Mouse (Mus musculus) testis, postnatal 14 days (tissue): ENCODE data around the gene Nell2.

Experiments
- DNase-seq: peaks from one replicate; pipeline ENCODE4 v3.0.0; 2021; ENCODE audit warnings: low spot score

The Nell2 gene

GRCm38 (mm10) chr15:95334323-95335296 lies 193.7 kb downstream of the Nell2 start:
- DNase-seq, result no peak

- DNase-seq, result no peak
Measured at GRCm38 (mm10) chr15:95333229-95333628, 195.1 kb downstream of the Nell2 start.

- no peak for DNase-seq
Measured at GRCm38 (mm10) chr15:95330926-95331325, 197.4 kb downstream of the Nell2 start.

GRCm38 (mm10) chr15:95322744-95323143 lies 205.6 kb downstream of the Nell2 start:
- DNase-seq, result no peak

- no peak for DNase-seq
Measured at GRCm38 (mm10) chr15:95316626-95317025, 211.7 kb downstream of the Nell2 start.

GRCm38 (mm10) chr15:95314808-95315145 lies 213.6 kb downstream of the Nell2 start:
- no peak for DNase-seq

- no peak for DNase-seq
Measured at GRCm38 (mm10) chr15:95314121-95314807, 214.1 kb downstream of the Nell2 start.

- DNase-seq, result no peak
Measured at GRCm38 (mm10) chr15:95313286-95313685, 215.1 kb downstream of the Nell2 start.

GRCm38 (mm10) chr15:95304102-95304501 lies 224.3 kb downstream of the Nell2 start:
- DNase-seq, result no peak

GRCm38 (mm10) chr15:95296561-95296960 lies 231.8 kb downstream of the Nell2 start:
- DNase-seq, result no peak

- DNase-seq, result no peak
Measured at GRCm38 (mm10) chr15:95289047-95289446, 239.3 kb downstream of the Nell2 start.

- DNase-seq, result no peak
Measured at GRCm38 (mm10) chr15:95285199-95285598, 243.2 kb downstream of the Nell2 start.

- DNase-seq, result no peak
Measured at GRCm38 (mm10) chr15:95280986-95281385, 247.4 kb downstream of the Nell2 start.

GRCm38 (mm10) chr15:95278001-95278400 lies 250.4 kb downstream of the Nell2 start:
- no peak for DNase-seq

- DNase-seq, result no peak
Measured at GRCm38 (mm10) chr15:95276556-95276955, 251.8 kb downstream of the Nell2 start.

GRCm38 (mm10) chr15:95275553-95275952 lies 252.8 kb downstream of the Nell2 start:
- no peak for DNase-seq

GRCm38 (mm10) chr15:95273236-95273635 lies 255.1 kb downstream of the Nell2 start:
- DNase-seq, result no peak

- no peak for DNase-seq
Measured at GRCm38 (mm10) chr15:95272167-95272566, 256.2 kb downstream of the Nell2 start.

- DNase-seq, result no peak
Measured at GRCm38 (mm10) chr15:95259671-95260450, 268.5 kb downstream of the Nell2 start.

GRCm38 (mm10) chr15:95257131-95257530 lies 271.2 kb downstream of the Nell2 start:
- no peak for DNase-seq

GRCm38 (mm10) chr15:95245516-95245915 lies 282.8 kb downstream of the Nell2 start:
- DNase-seq, result no peak

GRCm38 (mm10) chr15:95243876-95244275 lies 284.5 kb downstream of the Nell2 start:
- no peak for DNase-seq
